Mouse (Mus musculus) urinary bladder, postnatal 14 days (tissue): ENCODE results near the gene Fgd3.
A peak's percentile ranks its signal among the peaks of the same experiment; 100 is the strongest.

Experiments
- DNase-seq: peaks from one replicate; pipeline ENCODE4 v3.0.0; 2021; ENCODE audit warnings: low spot score

Gene Fgd3

DNA sequence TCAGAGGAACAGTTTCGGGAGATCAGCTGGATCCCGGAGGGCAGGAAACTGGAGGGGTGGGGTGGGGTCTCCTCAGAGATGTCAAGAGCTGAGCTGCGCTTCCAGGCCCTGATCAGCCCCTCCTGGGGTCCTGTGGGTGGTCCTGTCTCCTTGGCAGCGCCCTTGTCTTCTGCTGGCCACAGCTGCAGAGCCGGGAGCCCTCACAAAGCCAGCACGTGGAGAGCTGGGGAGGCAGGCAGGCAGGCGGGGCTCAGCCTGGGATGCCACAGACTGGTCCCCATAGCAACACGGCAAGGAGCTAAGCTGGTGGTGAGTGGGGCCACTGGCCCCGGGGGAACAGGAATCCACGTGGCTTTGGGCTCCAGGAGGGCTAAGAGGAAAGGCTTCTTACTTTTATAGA, at the start of gene Fgd3:
Gene Fgd3 (minus strand): TSS at position 272 of the 400 bp plus-strand sequence.
- no peak for DNase-seq

DNA sequence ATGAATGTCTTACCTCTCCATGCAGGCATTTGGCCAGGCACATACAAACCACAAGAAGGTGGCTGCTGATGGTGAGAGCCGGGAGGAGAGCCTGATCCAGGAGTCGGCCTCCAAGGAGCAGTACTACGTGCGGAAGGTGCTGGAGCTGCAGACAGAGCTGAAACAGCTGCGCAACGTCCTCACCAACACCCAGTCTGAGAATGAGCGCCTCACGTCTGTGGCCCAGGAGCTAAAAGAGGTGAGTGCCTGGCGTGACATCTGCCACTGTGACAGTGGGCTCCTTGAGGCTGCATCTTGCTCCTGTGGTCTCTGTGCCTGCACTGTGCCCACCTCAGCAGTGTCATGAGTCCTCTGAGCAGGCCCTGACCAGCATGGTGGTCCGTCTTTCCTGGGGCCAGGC, 49.3 kb upstream of the Fgd3 start:
- DNase-seq: no peak

DNA sequence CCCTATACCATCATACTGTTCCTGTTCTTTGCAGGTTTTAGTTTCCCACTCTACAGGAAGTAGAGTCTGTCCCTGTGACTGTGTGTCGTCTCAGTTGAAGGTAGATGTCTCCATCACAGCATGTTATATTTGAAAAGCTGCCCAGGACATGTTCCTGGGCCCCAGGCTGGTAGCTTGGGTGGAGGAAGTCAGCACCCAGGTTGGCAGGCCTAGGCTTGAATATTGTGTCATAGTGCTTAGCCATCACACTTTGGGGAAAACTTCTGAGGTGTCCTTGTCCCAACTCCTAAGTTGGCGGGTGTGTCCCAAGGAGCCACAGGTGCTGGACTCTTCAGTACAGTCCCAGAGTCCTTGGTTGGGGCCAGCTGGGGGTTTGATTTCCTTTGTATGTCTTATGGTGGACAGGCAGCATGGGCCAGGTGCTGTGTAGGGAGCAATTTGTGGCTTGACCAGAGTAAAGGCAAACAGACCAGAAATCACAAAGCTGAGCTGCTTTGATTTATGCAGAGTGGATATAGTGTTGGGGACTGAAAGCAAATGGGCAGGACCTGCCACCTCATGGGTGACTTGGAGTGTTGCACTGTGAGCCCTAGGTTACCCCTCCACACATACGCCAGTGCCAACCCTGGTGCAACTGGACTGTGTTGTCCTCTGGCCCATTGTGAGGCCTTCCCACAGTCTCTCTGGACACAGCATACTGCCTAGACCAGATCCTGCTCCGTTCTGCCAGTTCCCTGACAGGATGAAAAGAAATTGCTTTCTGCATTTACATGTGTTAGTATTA, 47.7 kb upstream of the Fgd3 start:
- DNase-seq: peak; percentile 42

DNA sequence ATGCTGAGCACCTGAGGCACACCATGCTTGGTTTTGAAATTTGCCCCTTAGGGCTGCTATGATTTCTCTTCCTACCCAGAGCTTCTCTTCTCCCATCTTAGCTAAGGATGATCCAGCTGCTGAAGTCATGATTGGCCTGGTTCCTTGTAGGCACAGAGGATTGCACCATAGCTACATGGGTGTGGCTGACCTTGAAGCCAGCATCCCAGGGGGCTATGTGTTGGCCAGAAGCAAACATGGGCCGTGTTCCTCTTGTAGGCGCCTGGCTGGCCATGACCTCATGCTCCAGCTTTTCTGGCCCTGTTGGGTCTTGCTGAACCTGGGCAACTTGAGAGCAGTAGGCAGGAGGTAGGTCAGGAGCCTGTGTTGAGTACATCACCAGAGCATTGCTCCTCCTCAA, 44.6 kb upstream of the Fgd3 start:
- DNase-seq: peak; percentile 58

DNA sequence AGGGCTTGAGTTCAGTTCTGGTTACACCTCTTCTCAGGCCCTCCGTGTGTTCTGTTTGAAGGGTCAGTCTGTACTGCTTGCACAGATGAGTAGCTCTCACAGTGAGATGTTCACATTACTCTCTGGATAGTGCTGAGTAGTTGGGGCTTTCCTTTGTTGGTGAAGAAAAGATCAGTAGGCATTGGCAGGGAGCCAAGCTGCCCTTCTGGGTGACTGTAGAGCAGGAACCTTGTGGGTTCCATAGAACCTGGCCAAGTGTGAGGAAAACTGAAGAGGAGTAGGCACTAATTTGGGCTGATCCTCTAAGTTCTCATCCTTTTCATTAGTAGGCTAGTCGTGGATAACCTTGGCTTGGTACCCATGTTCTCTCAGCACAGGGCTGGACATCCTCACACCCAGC, 42.7 kb upstream of the Fgd3 start:
- DNase-seq: no peak

DNA sequence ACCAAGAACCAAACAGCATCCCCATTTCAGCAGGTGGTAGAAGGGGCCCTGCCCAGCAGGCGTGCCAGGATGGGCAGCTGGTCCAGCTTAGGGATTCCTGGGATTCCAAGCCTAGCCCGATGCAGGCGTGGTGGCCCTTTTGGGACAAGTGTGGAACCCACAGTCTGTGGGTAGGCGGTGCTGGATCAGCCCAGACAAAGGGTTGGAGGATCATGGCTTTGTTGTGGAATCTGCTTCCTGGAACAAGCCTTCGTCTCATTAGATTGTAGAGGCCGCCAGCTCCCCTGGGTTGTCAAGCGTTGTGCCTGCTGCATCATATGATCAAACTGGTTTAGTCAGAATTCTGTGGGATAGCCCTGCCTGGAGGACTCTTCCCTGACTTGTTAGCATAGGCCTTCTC, 42.3 kb upstream of the Fgd3 start:
- no peak for DNase-seq

DNA sequence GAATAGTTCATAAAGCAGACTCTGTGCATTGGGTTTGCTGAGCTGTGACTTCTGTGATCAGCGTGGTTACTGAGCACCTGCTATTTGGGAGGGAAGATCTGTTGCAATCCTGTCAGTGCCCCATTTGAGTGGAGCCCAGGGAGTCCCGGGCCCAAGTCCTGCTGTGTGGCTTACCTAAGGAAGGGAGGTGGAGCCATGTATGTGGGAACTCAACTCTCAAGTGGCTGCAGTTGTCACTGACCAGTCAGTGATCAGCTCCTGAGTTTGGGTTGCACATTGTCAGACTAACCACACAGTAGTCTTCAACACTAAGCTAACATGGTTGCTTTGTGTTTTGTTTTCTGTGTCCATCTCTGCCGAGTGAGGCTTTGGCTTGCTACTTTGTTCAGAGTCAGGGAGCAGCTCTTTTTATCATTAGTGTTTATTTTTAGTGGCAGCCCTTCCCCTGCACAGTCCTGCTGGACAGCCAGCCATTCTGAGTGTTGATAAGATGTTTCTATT, 40.8 kb upstream of the Fgd3 start:
- no peak for DNase-seq

DNA sequence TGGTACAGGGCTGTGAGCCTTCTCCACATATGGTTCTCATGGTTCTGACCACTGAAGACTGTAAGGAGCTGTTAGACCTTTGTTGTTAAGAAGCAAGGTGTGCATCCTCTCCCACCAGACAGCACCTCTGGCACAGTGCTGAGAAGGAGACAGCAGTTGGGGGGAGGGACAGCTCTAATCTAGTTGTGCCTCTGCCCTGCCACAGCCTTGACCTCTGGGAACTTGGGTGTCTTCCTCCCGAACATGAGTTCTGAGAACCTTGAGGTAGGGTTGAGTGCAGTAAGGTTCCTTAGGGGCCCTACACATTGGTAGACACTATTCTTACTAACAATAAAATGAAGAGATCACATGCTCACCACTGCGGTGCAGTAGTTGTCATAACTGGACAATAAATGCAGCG, 38.1 kb upstream of the Fgd3 start:
- no peak for DNase-seq

DNA sequence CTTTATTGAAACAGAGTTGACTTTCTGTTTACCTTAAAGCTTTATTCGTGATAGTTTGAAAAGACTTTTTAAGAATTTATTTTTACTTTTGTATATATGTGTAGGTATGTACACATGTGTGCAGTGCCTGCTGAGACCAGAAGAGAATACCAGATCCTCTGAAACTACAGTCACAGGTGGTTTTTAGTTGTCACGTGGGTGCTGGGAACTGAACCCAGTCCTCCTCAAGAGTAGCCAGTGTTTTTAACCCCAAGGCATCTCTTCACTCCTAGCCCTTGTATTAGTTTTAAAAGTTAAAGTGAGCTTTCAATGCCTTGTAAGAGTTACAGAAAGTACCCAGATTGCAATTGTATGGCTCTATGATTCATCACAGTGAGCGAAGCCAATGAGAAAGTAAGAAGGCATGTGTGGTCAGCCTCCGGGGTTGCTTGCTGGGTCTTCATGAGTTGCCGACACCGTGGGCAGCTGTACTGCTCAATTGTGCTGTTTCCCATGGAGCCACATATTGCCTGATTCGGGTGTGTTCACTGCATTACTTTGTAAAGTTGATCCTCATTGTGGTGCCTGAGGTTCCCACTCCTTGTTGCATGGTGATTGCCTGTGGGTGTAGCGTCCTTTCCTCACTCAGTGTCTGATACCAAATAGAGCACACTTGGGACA, 37.4 kb upstream of the Fgd3 start:
- no peak for DNase-seq

DNA sequence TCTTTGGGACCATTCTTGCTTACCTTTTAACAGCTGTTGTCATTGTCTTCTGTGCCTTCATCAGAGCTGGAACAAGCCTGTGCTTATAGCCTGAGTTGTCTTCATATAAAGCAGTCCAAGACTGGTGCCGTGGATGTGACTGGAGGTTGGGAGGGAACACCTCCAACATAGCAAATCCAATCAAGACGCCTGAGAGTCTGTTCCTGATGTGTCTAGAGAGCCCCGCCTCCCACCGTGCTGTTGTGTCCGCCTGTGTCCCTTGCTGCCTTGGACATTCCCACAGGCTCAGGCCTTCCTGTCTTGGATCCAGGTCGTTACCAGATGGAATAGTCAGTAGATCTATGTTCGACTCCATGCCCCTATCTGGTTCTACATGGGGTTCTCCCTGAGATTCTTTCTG, 36.0 kb upstream of the Fgd3 start:
- no peak for DNase-seq

DNA sequence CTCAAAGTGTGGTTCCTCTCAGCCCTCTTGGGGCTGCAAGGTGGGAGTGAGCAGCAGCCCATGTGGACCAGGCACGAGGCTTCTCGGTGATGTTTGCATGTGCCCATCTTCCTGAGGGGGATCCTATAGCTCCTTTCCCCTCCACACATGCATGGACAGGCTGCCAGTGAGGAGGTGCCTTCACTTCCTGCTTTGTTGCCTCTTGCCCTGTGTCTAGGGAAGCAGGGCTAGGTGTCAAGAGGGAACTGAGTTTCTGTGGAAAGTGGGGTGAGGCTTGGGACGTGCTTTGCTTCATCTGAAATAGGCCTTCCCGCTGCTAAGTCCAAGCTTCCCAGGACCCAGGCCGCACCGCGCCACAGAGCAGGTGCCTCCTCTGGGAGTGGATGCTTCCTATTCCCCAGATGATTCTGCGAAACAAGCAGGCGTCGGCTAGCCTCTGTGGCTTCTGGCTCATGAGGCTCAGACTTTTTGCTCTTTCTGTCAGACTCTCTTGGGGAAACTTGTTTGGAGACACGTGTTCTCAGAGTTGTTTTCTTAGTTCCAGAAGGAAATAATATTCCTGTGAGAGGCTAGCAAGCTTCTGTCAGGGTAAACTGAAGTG, 35.5 kb upstream of the Fgd3 start:
- no peak for DNase-seq

DNA sequence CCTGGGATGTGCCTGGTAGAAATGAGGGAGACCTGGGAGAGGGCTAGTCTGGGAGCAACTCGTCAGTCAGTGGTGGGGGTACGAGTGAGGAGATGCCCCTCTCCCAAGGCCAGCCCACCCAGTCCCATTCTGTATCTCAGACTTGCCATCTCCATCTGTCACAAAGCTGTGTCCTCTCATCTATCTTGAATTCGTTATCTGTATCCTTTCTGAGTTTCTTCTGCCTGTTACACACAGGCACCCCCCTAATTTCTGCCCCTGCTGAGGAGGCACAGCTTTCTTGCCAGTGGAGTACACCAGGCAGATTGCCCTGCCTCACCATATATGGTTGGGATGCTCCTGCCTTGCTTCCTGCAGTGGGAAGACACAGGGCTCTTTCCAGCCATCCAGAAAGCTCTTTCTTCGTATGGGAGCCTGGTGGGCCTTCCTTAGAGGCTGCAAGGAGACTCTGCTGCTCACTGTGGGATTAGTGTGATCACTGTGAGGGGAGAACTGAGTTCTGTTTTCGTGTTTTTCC, 33.9 kb upstream of the Fgd3 start:
- no peak for DNase-seq

DNA sequence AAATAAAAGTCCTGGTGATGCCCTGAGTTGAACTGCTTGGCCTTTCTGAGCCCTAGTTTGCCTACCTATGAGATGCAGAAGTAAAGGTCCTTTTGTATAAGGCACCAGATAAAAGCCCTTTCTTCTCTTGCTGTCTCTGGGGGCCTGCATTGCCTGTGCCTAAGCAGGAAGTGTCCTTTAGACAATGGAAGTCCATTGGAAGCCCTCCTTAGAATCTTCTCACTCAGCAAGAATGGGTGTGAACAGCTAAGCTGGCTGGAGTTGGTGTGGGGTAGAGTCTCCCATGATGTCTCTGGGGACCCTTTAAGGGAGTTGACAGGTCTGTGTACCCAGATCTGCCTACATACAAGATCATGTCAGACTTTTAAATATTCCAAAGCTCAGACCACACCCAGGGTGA, 33.3 kb upstream of the Fgd3 start:
- no peak for DNase-seq

DNA sequence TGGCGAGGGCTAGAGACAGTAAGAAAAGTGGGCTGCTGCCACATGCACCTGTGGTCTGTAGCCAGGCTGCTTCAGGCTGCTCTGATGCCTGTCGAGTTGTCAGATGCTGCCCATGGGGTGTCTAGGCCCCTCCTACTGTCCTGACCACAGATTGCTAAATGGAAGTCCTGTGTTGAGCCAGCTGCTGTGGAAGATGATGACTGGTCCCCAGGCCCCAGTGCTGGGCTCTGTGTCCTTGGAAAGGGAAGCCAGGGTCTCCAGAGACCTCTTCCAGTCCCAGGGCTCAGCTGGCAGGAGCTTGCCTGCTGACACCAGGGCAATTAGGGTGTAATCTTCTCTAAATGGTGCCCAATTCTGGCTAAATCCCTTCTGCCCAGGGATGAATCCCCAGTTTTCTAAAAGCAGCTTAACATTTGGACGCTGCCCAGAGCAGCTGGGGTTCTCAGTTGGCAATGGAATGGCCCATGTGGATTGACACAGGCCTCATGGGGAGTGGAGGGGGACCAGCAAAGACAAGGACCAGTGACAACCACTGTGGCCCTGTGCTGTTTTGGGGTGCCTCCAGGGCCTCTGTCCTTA, 32.6 kb upstream of the Fgd3 start:
- no peak for DNase-seq

DNA sequence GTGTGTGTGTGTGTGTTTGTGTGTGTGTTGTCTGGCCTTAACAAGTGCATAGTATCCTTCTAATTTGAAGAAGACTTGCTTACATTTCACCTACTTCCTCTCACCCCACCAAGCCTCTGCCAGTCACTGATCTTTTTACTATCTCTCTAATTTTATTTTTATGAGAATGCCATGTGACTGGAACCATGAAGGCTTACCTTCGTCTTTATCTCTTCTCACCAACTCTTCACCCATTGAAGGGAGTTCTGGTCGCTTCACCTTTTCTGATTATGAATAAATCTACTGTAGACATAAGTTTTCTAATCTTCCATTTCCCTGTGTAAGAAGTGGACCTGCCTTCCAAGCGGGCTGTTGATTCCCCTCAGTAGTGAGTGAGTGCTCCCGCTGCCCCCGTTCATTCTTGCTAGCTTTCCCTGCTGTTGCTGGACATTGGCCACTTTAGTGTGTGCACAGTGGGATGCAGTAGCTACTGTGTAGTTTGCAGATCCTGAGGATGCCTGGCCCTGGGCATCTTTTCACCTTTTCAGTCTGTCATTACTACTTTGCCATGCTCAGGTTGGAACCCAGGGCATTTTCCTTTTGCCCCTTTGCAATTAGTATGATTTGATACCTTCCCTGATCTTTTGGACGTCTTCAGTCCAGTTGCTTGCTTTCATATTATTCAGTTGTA, 29.9 kb upstream of the Fgd3 start:
- DNase-seq: no peak

DNA sequence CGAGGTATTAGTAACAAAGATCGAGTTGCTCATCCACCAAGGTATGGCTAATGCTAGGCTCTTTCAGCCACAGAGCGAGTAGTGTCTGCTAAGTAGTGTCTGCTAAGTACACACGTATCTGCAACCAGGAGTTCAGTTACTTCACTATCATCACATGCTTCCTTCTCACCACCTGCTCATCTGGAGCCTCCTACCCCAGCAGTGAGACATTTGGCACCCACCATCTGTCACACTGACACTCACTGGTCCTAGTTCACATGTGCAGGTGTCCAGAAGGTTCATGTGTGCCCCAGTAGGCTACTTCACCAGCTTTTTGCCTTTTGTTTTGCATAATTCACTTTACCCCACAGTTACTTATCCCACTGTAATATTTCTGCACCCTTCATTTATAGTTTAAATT, 29.2 kb upstream of the Fgd3 start:
- no peak for DNase-seq

DNA sequence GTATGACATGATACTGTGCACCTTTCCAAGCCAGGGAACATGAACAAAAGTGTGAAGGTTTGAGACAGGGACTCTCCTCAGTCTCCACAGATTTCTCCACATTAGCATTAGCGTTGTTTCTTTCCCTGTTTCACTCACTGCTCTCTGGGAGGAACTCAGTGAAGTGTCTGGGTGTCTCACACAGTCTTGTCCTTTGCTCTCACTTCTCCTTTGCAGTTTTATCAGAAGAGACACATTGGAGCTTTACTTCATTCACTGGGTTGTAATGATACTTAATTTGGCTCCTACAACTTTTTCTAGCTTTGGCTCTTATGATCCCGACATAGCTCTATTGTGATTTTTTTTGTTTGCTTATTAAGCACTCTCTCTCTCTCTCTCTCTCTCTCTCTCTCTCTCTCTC, 28.4 kb upstream of the Fgd3 start:
- DNase-seq: no peak

DNA sequence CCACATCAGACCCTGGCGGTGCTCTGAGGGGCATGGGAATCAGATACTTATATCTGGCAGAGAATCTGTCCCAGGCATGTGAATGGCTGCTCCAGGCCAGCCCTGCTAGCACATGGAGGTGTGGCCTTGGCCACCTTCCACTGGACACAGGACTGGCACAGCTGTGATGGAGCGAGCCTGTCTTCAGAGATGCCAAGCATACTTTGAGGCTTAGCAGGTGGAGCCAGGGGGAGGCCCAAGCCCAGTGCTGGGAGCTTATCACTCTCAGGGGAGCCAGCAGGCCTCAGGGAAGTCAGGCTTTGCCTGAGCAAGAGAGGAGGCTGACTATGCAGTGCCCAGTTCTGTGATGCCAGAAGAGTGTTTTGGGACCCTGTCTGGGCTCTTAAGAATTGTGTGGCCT, 25.4 kb upstream of the Fgd3 start:
- peak; percentile 66 for DNase-seq

DNA sequence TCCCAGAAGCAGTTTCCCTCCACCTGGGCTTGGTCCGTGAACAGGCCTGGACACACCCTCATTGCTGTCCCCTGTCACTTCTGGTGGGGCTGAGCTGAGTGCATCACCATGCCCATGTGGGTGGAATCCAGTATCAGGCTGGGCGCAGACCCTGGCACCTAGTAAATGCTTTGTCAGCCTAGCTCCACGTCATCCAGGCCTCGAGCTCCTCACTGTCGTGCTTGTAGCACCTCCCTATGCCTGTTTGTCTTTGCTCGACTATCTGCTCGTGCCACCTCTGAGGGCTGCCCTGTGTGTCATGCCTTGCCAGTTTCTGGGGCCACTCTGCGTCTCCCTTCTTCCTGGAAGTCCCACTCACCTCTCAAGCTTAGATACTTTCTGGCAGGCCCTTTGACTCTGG, 24.5 kb upstream of the Fgd3 start:
- no peak for DNase-seq

DNA sequence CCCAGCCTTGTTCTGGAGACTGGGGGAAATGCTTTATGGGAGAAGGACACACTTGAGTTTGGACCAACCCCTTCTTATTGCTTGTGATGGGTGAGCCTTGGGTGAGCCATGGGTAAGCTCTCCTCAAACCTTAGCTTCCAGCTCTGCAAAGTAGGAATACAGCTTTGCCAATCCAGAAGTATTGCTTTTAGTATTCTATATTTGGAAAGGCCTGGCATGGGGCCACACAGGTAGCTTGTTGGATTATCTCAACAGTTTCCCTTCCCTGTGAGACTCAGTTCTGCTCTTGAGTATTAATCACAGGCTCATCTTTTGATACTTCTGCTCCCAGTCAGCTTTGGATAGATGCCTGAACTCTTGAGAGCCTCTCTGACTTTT, 22.6 kb upstream of the Fgd3 start:
- DNase-seq: no peak

DNA sequence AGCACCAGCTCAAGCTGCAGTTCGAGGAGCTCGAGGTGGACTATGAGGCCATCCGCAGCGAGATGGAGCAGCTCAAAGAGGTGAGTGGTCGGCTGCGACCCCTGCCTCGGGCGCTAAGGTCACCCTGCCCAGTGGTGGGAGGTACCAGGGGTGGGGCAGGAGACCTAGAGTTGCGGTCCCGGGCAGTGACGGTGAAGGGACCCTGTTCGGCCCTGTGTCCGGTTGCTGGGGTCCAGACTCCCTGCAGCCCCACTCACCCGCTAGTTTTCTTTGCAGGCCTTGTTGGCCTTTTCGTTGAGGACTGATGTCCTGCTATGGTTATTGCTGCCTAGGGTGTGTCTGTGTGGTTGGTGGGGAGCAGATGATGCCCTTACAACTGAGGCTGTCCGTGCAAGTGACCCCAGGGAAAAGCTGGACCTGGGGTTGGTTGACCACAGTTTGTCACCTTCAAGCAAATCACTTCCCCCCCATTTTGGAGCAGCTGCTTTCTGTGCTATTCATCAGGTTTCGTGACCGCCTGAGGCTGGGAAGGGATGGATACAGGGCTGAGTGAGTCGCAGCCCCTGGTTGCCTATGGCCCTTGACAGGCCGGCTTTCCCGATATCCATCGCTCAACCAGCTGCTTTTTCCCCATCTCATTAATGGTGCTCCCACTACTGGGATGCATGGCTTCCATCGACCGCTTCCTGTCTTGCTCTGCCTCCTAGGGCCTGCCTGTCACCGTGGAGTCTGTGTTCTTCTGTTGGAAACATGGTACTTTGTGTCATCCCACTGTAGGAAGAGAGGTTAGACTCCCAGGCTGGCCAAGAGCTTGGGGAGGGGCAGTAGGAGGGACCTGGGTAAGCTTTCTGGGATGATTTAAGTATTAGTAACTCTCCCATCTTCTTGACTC, 22.0 kb upstream of the Fgd3 start:
- no peak for DNase-seq
